Mouse (Mus musculus) lung, postnatal 0 days (tissue): ENCODE results near the gene Esrra.

Experiments used
- CTCF ChIP-seq: IDR thresholded peaks from 2 replicates; pipeline ENCODE4 v1.5.1; 2016; ENCODE audit warnings: antibody characterized with exemption, mild to moderate bottlenecking
- EP300 ChIP-seq: IDR thresholded peaks from 2 replicates; pipeline ENCODE4 v1.6.1; 2016; ENCODE audit warnings: antibody characterized with exemption, mild to moderate bottlenecking, control low read depth

DNA sequence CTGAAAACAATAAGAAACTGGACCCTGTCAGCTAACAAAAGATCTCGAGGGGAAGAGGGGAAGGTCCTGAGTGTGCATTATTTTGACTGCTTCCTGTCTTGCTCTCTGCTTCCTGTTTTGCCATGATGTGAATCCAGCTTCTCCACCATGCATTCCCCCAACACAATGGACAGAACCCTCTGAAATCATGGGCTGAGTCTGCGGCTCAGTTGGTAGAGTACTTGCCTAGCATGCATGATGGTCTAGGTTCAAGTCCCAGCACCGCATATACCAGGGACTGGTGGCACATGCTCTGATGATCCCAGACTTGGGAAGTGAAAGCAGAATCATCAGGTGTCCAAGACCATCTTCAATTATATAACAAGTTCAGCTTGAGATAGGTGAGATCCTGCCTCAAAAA is 48.9 kb downstream of the Esrra start:
- TF ChIP-seq EP300 (no peak), CTCF (no peak)
